Mouse (Mus musculus) urinary bladder, postnatal 36 days (tissue): ENCODE data around the gene Gga1.
"Not testable (repeated sequence)": the region's sequence is repeated elsewhere in the genome, so short reads cannot be mapped to it uniquely, and the experiment has no call there.

ENCODE experiments used
- DNase-seq, 2 experiments: peaks; one replicate each; pipeline ENCODE4 v3.0.0; 2022; ENCODE audit warnings: low spot score in 2 of 2, mixed read lengths in 1 of 2

Gene Gga1

GRCm38 (mm10) chr15:78845321-78845720 is 31.7 kb upstream of the Gga1 start:
- DNase-seq, result peak in 1 of 2 experiments; percentile 50

- DNase-seq, result no peak
Observed at GRCm38 (mm10) chr15:78845867-78846266, 31.1 kb upstream of the Gga1 start.

- no peak for DNase-seq
Observed at GRCm38 (mm10) chr15:78846352-78846751, 30.6 kb upstream of the Gga1 start.

GRCm38 (mm10) chr15:78846805-78847204 is 30.2 kb upstream of the Gga1 start:
- DNase-seq, result not testable (repeated sequence)

GRCm38 (mm10) chr15:78848467-78848866 is 28.5 kb upstream of the Gga1 start:
- DNase-seq, result peak; percentile 79 to 84

GRCm38 (mm10) chr15:78849485-78849884 is 27.5 kb upstream of the Gga1 start:
- DNase-seq, result no peak

- no peak for DNase-seq
Observed at GRCm38 (mm10) chr15:78850059-78850824, 26.7 kb upstream of the Gga1 start.

- no peak for DNase-seq
Observed at GRCm38 (mm10) chr15:78850944-78851343, 26.0 kb upstream of the Gga1 start.

- peak; percentile 82 to 91 for DNase-seq
Observed at GRCm38 (mm10) chr15:78851505-78852153, 25.4 kb upstream of the Gga1 start.

GRCm38 (mm10) chr15:78855303-78855965 is 21.6 kb upstream of the Gga1 start, which contains the start of gene Lgals2:
Lgals2 (minus strand) TSS chr15:78855529.
- no peak for DNase-seq

- DNase-seq, result peak in 1 of 2 experiments; percentile 75
Observed at GRCm38 (mm10) chr15:78857009-78857408, 20.0 kb upstream of the Gga1 start.

- no peak for DNase-seq
Observed at GRCm38 (mm10) chr15:78859311-78859710, 17.7 kb upstream of the Gga1 start.

- DNase-seq, result no peak
Observed at GRCm38 (mm10) chr15:78859714-78860113, 17.3 kb upstream of the Gga1 start.

GRCm38 (mm10) chr15:78862280-78862679 is 14.7 kb upstream of the Gga1 start:
- DNase-seq, result no peak

- no peak for DNase-seq
Observed at GRCm38 (mm10) chr15:78863154-78863553, 13.8 kb upstream of the Gga1 start.

GRCm38 (mm10) chr15:78863852-78864253 is 13.1 kb upstream of the Gga1 start:
- no peak for DNase-seq

GRCm38 (mm10) chr15:78868398-78868797 is 8.6 kb upstream of the Gga1 start:
- DNase-seq, result no peak

GRCm38 (mm10) chr15:78868826-78869233 is 8.2 kb upstream of the Gga1 start:
- DNase-seq, result no peak

- no peak for DNase-seq
Observed at GRCm38 (mm10) chr15:78869775-78870174, 7.2 kb upstream of the Gga1 start.

GRCm38 (mm10) chr15:78872021-78872608 is 4.9 kb upstream of the Gga1 start:
- no peak for DNase-seq

GRCm38 (mm10) chr15:78873803-78874435 is 3.1 kb upstream of the Gga1 start:
- no peak for DNase-seq

GRCm38 (mm10) chr15:78874989-78875388 is 2.0 kb upstream of the Gga1 start:
- DNase-seq, result no peak
